Mouse (Mus musculus) cerebellum, adult (tissue): Measurements from ENCODE around the gene Scgb1a1.
"Not testable (repeated sequence)": the region's sequence is repeated elsewhere in the genome, so short reads cannot be mapped to it uniquely, and the experiment has no call there.

Experiments used
- ATAC-seq: cut with Nextera tagmentation; 2 replicates; pipeline ENCODE4 v1.9.2; 2017; ENCODE audit warnings: mild to moderate bottlenecking, moderate library complexity, mixed read lengths; ENCODE audit not compliant: insufficient number of reproducible peaks, low FRiP score, low TSS enrichment

The Scgb1a1 gene

GRCm38 (mm10) chr19:9070316-9070715, 17.4 kb downstream of the Scgb1a1 start:
- ATAC-seq = no peak

DNA sequence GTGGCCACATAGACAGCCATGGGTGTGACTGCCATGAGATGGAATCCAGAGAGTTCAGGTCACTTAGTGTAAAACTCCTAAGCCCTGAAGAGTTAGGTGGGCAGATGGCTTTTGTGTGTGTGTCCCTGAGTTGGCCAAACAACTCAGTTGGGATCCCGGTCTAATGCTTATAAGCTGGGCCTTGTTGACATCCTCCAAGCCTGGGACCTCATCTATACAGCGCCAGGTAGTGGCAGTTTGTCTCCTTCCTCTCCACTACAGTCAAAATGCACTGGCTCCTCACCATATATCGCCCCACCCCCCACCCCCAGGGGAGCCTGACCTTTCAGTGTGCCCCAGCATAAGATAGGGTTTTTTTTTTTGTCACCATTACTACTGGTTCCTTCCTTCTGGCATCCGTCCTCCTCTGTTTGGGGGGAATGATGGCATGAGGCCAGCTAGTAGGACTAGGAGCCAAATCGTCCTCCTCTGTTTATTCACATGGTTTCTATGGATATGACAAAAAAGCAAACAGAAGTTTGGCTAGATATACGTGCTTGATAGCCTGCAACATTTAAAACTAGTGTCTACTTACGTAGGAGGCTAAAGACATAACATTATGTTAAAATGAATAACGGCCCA, 18.0 kb downstream of the Scgb1a1 start:
- no peak for ATAC-seq

DNA sequence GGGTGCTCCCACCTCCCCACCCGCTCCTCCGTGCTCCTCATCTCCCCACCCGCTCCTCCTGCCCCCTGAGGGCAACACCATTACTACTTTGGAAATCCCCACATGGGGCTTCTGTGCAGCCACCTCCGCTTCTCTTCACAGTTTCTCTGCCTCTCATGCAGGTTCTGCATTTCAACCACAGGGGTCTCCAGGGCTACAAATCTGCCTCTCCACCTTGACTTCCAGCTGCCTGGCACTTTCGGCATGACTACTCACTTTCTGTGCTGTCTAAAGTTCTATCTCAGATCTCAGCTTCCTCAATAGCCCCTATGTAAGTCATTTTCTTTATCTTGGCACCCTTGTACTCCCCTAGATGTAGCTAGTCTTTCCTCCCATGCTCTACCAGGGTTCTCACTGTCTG, 20.5 kb downstream of the Scgb1a1 start:
- ATAC-seq = no peak

DNA sequence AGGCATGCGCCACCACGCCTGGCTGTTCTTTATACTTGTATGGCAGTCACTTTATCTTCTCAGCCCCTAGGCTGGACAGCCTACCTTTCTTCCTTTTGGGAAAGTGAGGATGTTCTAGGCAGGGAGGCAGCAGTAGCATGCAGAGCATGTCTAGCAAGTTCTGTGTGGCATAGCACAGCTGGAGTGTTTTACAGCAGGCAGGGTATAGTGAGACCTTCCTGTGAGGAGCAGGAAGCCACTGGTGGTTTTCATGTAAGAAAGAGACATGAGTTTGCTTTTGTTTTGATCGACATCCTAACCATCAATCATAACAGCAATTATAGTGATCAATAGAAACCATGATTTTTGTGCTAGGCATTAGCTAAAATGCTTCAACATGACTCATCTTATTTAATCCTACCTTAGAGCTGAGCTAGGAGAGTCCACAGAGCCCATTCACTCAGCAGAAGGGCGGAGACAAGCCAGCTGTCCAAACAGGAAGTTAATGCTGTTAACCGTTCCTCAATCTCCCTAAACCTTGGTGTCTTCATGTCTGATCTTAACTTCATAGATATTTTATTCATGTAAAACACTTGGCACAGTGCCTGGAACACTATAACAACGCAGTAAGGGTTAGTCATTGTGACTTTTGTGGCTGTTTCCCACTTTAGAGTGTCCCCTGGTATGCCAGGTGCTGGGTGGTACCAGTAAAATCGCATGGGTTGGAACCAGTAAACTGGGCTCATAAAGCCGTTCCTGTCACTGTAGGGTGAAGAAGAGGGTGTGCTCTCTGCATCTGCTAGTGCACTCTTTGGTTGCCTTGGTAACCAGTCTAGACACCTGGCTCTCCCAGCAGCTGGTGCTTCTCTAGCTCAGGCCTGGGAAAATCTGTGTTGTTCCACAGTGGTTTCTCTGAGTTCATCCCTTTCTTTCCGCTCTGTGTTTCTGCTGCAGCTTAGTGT, 21.9 kb downstream of the Scgb1a1 start:
- no peak for ATAC-seq

- no peak for ATAC-seq
These were observed 23.9 kb downstream of the Scgb1a1 start for GRCm38 (mm10) chr19:9063831-9064230.

- ATAC-seq = no peak
These were observed 24.9 kb downstream of the Scgb1a1 start for GRCm38 (mm10) chr19:9062822-9063221.

DNA sequence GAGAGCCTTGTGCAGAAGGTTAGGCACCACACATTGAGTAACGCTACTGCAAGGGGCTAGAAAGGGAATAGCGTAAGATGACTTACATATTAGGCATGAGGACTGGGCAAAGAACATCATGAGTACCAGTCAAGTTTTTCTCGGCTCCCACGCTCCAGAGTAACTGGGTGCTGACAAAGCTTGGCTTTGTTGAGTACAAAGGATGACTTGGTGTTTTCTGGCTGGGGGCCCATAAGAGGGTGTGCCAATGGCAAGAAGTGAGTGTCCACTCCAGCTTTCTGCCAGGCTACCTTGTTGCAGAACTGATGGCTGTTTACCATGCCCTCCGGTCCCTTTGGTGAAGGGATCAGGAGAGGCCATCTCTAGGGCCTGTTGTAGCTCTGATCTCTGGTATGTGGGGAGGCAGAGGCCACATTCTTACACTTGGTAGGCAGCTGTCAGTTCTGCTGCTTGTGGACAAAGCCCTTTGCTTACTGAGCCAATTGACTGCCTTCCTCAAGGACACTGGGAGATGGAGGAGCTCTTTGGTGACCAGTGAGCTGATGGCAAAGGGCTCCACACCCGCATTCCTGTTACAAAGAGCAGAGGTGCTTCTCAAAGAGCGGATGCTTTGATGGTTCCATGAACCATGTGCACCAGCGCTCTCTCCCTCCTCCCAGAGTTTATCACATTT, 26.4 kb downstream of the Scgb1a1 start:
- ATAC-seq = no peak

GRCm38 (mm10) chr19:9060103-9060502, 27.7 kb downstream of the Scgb1a1 start:
- ATAC-seq = no peak

DNA sequence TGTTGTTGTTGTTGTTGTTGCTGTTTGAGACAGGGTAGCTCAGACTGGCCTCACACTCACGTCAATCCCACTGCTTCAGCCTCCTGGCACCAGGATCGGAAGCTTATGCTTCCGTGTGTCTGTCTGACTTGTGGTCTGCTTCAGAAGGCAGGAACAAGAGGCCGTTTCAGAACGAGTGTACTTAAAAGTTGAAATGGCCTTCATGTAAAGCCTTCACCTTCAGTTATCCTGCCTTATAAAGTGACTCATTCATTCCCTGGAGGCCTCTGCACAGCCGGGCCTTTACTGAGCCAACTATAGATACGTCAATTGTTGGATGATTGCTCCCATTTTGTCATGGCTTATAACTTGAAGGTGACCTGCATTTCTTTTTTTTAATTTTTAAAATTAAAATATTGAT, 28.4 kb downstream of the Scgb1a1 start:
- no peak for ATAC-seq

DNA sequence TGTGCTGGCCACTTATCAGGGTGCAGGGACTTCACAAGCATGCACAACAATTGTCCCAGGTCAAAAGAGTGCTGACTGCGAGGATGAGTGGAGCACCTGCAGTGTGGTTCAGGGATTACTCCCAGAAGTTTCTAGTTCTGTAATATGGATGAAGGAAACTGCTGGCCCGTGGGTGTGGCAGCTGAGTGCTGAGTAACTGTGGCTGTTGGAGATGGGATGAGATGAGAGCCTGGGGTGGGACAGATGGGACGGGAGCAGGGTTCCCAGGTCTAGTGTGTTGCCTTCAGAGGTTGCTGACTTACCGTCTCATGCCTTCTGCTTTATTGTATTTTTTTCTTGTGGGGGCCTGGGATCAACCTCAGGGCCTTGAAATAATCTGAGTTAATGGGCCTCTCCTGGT, 28.8 kb downstream of the Scgb1a1 start:
- no peak for ATAC-seq

DNA sequence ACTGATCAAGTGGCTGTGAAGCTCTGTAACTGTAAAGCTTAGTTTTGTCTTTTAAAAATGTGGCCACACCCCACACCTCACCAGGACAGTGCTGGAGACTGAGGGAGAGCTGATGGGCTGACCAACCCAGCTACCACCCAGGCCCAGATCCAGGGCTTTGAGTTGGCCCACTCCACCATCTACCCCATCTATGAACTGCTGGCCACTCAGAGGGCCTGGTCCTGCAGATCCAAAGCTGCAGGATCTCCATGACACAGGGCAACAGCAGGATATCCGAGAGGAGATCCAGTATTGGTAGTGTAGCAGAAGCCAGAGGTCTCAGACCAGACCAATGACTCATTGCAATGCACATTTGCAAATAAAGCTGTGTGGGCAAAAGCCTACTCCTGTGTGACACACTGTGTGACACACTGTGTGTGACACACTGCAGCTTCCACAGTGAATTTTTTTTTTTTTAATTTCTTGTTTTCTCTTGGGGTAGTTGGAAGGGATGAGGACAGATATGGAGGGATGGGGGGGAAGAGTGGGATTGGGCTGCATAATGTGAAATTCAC, 29.4 kb downstream of the Scgb1a1 start:
- ATAC-seq = no peak

GRCm38 (mm10) chr19:9057679-9058078, 30.1 kb downstream of the Scgb1a1 start:
- no peak for ATAC-seq

DNA sequence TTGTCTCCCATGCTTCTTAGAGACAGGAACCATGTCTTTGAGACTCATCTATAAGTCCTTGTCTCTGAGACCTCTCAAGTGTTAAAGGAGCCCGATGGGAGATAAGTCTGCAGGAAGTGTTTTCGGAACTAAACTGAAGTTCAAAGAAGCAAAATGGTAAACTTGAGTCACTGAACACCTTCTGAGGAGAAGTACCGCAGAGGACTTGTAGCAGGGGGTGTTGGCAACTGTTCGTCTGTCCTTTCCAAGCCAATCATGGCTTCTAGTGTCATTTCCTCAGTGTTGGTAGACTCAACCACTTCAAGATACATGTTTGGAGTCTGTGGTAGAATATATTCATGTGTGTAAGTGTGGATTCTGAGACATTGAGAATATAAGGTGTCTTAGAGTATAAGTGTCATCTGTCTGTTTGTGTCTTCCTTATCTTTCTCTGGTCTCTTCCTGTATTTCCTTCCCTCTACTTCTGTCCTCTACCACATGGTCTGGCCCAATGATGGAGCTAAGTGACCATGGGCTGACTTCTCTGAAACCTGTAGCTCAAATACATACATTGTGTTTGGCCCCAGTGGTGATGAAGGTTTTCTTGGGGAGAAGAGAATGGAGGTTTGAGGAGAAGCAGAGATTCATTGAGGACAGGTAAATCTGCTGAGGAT, 31.9 kb downstream of the Scgb1a1 start:
- ATAC-seq = no peak

GRCm38 (mm10) chr19:9055153-9055552, 32.6 kb downstream of the Scgb1a1 start:
- ATAC-seq = no peak

- no peak for ATAC-seq
These were observed 34.8 kb downstream of the Scgb1a1 start for GRCm38 (mm10) chr19:9052803-9053431.

DNA sequence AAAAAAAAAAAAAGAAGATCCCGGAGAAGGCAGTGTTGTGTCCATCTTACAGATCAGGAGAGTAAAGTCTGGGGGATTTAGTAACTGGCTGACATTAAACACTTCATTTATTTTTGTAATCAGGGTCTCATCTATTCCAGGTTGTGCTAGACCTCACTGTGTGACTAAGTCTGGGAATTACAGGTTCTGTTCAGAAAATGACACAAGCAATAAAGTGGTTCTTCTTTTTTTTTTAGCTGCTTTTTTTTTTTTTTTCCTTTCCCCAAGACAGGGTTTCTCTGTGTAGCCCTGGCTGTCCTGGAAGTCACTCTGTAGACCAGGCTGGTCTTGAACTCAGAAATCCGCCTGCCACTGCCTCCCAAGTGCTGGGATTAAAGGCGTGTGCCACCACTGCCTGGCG, 35.8 kb downstream of the Scgb1a1 start:
- ATAC-seq = not testable (repeated sequence)

DNA sequence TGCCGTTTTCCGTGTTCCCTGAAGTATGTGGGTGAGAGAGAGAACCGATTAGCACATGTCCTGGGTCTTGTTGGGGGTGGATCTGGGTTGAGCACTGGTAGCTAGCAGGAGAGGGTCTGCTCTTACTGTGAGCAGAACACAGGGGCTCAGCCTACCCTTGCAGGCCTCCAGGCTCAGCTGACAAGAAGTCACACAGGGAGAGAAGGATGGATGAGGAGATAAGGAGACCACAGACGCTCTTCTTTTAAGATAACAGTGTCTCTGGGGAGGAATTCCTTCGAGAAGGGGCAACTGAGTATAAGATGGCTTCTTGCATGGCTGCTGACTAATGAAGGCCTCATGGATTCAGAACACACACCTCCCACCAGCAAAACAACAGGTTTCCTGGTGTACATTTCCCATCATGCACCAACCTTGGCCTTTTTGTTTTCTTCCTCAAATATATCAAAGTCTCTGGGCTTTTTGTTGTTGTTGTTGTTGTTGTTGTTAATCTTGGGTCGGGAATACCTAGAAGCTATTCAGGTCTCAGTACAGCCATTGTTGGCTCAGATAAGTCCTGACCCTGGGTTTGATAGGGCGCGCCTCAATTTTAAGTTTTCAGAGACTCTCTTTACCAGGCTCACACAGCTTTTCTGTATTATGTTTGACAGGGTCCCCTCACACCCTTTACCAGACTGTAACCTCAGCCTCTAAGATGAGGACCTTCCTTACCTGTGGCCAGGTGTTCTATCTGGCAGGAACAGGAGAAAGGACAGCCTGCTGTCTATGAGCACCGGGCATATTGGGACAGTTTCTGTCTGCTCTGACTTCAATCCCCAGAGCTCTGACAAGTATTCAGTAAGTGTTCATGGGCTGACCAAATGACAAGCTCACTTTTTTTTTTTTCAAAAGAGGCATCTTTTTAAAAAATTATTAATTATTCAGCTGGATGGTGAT, 37.2 kb downstream of the Scgb1a1 start:
- no peak for ATAC-seq

DNA sequence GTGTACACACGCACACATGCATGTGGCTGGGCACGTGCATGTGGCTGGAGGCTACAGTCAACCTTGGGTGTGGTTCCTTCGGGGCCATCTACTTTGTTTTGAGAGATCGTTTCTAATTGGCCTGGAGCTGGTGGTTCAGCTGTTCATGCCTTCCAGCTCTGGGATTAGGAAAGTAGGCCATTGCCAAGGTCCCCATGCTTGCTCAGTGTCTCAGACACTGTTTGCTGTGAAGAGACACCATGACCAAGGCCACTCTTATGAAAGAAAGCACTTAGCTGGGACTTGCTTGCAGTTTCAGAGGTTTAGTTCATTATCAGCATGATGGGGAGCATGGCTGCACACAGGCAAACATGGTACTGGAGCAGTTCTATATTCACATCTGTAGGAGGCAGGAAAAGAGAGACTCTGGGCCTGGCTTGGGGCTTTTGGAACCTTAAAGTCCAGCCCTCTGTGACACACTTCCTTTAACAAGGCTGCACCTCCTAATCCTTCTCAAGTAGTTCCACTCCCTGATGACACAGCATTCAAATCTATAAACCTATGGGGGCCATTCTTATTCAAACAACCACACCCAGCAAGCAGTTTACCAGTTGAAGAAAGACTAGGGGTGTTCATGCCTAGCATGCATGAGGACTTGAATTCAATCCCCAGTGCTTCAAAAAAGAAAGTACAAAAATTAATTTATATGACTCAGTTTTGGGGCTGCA, 38.6 kb downstream of the Scgb1a1 start:
- no peak for ATAC-seq
